Mouse (Mus musculus) Muller cell, postnatal 12 days (primary cell): ENCODE results near the gene Zfp672.

ENCODE experiments used
- DNase-seq: peaks from one replicate; pipeline ENCODE4 v3.0.0-alpha.2; 2015; ENCODE audit errors: inconsistent ontology term

The Zfp672 gene

GRCm38 (mm10) chr11:58282518-58282917 lies 47.6 kb downstream of the Zfp672 start:
- DNase-seq = no peak

DNA sequence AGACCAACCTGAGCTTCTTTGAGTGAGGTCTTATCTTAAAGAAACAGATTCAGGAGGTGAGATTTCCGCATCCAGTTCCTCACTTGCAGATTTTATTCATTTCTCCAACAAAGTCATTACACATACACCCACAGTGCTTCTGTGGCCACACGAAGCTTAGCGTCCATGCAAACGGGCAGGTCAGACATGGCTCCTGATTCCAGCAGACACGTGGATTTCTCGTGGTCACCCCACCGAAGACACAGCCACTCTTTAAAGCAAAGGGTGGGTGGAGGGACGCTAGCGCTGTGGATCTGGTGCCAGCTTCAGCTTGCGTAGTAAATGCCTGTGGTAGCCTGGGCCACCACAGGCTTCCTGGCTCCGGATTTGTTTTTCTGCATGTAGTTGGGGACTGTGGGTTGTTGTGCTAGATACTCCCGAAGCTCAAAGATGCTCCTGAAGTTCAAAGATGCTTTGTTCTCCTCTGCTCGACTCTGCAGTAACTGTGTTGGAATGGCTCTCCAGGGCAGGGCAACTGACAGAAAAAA lies 48.1 kb downstream of the Zfp672 start:
- DNase-seq = no peak

GRCm38 (mm10) chr11:58275756-58276155 lies 54.4 kb downstream of the Zfp672 start:
- no peak for DNase-seq

- DNase-seq = no peak
These were observed 55.6 kb downstream of the Zfp672 start, which contains the start of gene 4930438A08Rik for GRCm38 (mm10) chr11:58274572-58274971. TSS of gene 4930438A08Rik (plus strand) at chr11:58274799.

- DNase-seq = no peak
These were observed 61.9 kb downstream of the Zfp672 start for GRCm38 (mm10) chr11:58268285-58268684.
